Mouse (Mus musculus) ovary, postnatal 36 days (tissue): ENCODE measurements around the gene Spata25.
A peak's percentile ranks its signal among the peaks of the same experiment; 100 is the strongest.

Source experiments
- DNase-seq: peaks from one replicate; pipeline ENCODE4 v3.0.0; 2022; ENCODE audit warnings: low spot score, mixed read lengths

The Spata25 gene

DNA sequence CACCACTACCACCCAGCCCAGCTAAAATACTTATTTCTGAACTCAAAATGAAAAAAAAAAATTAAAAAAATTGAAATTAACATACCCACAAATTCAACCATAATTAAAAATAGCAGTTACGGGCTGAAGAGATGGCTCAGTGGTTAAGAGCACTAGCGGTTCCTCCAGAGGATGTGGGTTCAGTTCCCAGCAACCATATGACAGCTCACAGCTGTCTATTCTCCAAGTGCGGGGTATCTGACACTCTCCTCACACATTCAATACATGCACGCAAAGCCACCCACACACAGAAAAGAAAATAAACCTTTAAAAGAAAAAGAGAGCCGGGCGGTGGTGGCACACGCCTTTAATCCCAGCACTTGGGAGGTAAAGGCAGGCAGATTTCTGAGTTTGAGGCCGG, 21.7 kb upstream of the Spata25 start:
- no peak for DNase-seq

DNA sequence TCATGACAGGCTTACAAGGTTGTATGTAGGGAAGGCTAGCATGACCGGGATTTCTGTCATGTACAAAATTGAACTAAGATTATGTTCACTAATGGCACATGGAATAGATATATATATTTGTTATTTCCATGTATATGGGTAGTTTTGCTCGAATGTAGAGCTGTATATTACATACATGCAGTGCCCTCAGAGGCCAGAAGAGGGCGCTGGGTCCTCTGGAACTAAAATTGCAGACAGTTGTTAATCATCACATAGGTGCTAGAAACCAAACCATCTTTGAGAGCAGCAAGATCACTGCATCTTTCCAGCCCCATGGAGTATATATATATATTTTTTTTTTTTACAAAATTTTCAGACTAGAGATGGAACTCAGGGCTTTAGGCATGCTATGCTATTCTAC, 17.4 kb upstream of the Spata25 start:
- DNase-seq = no peak

DNA sequence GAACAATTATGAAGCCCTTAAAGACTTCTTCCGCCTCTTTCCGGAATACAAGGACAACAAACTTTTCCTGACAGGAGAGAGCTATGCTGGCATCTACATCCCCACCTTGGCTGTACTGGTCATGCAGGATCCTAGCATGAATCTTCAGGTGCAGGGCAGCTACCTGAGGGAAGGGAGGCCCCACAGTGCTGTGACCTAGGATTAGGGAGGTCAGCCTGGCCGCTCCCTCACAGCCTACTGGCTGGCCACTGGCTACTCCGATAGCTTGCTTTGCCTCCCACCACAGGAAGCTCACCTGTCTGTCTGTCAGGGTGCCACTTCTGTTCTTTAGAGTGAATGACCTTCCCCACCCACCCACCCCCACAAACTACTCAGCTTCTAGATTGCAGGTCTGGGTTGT, 6.8 kb upstream of the Spata25 start:
- no peak for DNase-seq

GRCm38 (mm10) chr2:164834531-164834930, 6.2 kb upstream of the Spata25 start:
- DNase-seq = no peak

GRCm38 (mm10) chr2:164833314-164833959, 5.1 kb upstream of the Spata25 start, which contains the start of gene Neurl2:
Gene Neurl2 (minus strand): TSS chr2:164833456.
- peak; percentile 86 for DNase-seq

DNA sequence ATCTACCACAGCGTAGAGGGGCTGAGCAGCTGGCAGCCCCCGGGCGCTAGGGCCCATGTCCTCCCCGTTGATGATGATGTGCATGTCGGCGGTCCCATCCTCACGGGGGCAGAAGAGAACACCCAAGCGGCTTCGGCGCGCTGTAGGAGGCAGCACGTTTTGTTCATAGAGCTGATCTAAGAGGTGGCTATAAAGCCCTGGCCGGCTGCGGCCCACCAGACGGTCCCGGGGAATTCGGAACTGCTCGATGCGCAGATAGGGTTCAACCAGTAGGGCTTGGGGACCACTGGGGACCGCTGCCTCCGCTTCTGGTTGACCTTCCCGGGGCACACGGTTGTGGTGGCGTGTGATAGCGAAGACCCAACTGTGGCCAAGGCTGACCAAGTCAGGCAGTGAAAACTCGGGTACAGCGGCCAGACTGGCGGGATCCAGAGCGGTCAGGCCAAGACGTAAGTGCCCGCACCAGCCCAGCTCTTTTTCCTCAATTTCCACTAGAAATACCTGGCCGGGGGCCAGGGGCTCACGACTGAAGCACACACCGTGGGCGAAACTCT, 4.5 kb upstream of the Spata25 start, which contains the start of gene Ctsa:
Gene Ctsa, plus strand, starts transcription at position 126 of the 554 bp plus-strand sequence.
- peak; percentile 81 for DNase-seq

GRCm38 (mm10) chr2:164832032-164832747, 3.9 kb upstream of the Spata25 start:
- no peak for DNase-seq

DNA sequence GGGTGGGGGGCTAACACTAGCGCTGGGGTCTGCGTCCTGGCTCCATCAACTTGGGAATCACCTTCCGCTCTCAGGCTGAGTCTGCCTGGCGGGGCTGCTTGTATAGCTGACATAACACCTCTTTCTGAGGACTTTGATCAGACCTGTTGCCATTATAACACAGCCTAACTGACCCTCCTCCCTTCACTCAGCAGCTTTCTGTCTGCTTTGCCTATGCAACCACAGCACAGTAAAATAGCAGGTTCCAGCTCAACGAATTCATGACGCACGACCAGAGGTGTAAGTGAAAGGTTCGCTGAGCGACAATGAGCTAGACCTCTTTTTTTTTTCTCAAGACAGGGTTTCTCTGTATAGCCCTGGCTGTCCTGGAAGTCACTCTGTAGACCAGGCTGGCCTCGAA, 2.7 kb upstream of the Spata25 start:
- no peak for DNase-seq

GRCm38 (mm10) chr2:164829090-164829489, 753 bp upstream of the Spata25 start:
- no peak for DNase-seq

GRCm38 (mm10) chr2:164827146-164827850, 1.0 kb downstream of the Spata25 start:
- no peak for DNase-seq

DNA sequence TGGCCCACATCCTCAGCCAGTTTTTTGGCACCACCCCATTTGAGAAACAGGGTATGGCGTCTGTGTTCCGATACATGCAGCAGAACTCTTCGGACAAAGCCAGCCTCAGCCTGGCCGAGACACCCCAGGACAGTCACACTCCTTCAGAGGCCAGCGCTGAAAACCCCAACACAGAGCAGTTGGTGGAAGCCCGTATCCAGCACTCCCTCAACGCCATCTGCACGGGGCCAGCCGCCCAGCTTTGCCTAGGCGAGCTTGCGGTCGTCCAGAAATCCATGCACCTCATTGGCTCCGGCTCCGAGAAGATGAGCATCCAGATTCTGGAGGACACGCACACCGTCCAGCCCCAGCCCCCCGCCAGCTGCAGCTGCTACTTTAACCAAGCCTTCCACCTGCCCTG, 2.8 kb downstream of the Spata25 start:
- DNase-seq = no peak

GRCm38 (mm10) chr2:164823969-164824368, 4.4 kb downstream of the Spata25 start:
- DNase-seq = no peak

DNA sequence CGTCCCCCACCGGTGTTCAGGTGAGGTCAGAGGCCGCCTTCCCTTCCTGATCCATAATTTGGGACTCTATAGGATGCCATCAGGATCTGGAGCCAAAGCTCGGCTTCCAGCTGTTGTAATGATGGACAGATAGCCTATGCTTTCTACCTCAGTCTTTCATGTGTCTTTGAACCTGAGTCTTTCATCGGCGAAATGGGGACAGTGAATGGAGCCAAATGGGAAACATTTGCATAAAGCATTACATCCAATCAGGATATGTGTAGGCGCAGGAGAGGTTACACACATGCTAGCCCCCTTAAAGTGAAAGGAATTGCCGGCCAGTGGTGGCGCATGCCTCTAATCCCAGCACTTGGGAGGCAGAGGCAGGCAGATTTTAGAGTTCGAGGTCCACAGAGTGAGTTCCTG, 5.2 kb downstream of the Spata25 start:
- DNase-seq = no peak

GRCm38 (mm10) chr2:164822636-164823165, 5.6 kb downstream of the Spata25 start, which contains the start of gene Zswim1:
Gene Zswim1 (plus strand): TSS chr2:164822686.
- DNase-seq = peak; percentile 99

- DNase-seq = no peak
Measured at GRCm38 (mm10) chr2:164821060-164821459, 7.3 kb downstream of the Spata25 start.

- no peak for DNase-seq
Measured at GRCm38 (mm10) chr2:164817703-164818102, 10.6 kb downstream of the Spata25 start.

DNA sequence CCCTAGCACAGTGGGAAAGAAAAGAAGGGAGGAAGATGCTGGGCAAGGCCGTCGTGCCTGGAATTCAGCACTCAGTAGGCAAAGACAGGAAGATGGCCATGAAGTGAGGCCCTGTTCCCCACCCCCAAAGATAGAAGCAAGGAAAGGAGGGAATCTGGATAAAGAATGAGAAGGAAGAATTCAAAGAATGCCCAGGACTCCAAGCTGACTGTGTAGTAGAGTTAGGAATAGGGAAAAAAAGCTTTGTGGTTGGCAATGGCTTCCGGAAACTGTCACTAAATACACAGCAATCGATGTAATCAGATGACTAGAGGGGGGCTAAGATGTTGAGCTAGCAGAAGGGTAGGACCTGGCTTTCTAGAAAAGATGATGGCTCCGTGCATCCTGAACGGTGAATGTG, 11.1 kb downstream of the Spata25 start:
- DNase-seq = no peak

DNA sequence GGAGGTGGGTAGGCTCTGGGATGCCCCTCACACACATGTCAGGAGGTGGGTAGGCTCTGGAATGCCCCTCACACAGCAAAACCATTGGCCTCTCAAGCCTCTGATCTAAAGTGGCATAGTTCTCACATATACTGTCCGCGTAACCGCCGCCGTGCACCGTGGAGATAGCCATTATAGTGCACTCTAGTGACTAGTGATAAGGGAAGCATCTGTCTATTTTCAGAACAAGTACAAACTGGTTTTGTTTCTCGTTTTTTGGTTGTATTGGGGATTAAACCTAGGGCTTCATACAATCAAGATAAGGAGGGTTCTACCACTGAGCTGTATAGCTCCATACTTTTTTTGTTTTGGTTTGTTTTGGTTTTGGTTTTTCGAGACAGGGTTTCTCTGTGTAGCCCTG, 12.5 kb downstream of the Spata25 start:
- DNase-seq = no peak

DNA sequence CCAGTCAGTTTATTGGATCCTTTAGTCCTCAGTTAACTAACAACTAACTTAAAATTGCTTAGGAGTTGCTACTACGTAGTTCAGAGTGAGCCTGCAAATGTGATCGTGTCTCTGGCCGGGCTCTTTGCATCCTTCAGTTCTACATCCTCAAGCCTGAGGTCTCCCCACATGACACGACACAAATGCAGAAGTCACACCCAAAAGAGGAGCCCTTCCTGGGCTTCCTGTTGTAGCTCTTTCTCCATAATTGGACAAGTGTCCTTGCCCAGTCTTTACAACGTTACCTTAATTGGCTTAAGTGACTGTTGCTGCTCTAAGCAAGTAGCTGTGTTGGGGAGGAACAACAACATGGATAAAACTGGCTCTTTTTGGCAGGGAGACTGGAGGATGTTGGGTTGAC, 13.0 kb downstream of the Spata25 start:
- DNase-seq = no peak

DNA sequence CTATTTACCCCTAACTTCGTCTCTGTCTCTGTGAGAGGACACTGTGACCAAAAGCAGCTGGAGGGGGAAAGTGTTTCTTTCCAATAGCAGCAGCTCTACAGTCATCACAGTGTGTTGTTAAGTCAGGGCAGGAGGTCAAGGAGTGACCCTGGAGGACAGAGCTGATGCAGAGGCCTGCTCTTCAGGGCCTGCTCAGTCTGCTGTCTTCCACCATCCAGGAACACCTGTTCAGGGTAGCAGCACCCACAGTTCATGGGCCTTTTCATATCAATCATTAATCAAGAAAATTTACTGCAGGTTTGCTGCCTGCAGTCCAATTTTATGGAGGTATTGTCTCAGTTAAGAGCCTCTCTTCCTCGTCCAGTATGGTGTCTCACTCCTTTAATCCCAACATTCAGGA, 14.8 kb downstream of the Spata25 start:
- no peak for DNase-seq

DNA sequence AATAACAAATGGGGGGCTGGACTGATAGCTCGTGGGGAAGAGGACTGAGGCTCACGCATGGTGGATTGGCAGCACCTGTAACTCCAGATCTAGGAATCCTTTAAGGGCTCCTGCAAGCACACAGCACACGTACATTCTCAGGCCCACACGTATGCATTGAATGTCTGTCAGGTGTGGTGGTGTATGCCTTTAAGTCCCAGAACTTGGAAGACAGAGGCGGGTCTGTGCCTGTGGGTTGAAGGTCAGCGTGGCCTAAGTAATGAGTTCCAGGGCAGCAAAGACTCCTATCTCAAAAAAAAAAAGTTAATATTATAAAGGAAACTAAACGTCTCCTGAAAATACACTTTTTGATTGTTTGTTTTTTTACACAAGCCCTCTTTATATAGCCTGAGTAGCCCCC, 21.7 kb downstream of the Spata25 start:
- no peak for DNase-seq

DNA sequence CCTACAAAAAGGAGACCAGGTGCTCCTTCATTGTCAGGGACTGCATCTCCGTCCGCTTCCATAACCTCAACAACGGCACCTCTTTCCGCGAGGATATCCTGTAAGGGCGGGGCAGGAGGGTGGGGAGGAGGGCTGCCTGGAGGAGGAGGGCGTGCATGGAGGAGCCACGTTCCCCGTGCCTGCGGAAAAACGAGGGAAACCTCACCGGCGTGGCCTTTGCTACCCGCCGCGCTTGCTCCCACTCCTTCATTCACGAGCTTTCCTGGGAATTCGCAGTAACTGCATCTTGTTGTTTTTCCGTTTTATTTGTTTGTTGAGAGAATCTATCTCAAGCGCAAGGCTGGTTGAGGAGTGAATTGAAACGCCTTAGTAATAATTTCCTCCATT, 23.0 kb downstream of the Spata25 start:
- no peak for DNase-seq
